Mouse (Mus musculus): ENCODE measurements around the gene Tuft1.
"Not testable (repeated sequence)": the region's sequence is repeated elsewhere in the genome, so short reads cannot be mapped to it uniquely, and the experiment has no call there.

Gene Tuft1

DNA sequence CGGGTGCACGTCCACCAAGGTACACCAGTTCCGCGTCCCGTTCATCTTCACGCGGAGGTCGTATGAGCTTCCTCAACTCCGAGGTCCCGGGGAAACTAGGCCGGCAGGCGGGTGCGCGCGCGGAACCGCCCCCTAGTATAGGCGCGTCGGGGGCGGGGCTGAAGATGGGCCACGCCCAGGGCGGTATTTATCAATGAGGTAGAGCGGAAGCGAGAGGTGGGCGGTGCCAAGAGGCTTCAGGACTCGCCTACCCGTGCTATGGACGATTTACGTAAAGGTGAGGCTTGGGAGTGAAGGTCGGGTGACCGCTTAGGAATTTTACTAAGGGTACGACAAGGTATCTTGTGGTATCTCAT lies at the start of gene Tuft1:
Gene Tuft1, minus strand, starts transcription at position 133 of the 356 bp plus-strand sequence.
- not testable (repeated sequence) for DNase-seq (ENCODE audit: low spot score in 2 of 2)

DNA sequence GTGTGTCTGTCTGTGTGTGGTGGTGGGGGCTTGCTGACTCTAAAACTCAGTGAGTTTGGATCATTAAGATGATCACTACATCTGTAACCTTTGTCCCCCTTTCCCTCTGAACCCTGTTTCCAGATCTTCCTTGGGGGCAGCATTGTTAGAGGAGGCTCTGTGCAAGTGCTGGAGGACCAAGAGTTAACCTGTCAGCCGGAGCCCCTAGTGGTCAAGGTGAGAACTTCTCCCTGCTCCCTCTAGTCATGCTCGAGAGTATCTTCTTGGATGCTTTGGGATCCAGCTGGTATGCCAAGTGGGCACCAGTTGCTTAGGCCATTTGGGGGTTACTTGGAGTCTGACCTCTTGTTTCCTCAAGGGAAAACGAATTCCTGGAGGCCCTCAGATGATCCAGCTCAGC lies 44.7 kb upstream of the Tuft1 start:
- not testable (repeated sequence) for DNase-seq (ENCODE audit: low spot score in 2 of 2)

DNA sequence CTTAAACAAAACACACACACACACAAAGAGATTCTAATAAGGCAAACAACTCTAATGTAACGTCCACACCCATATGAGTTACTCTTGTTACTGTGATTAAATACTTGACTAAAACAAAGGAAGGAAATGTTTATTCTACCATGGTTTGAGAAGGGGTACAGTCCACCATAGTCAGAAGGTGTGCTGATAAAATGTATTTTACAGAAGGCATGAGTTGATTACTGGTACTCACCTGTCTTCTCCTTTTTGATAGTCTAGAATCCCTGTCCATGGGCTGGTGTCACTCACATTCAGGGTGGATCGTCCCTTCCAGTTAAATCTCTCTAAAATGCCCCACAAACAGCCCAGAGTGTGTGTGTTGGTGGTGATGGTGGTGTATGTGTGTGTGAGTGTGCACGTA lies 44.2 kb upstream of the Tuft1 start:
- no peak for DNase-seq (ENCODE audit: low spot score in 2 of 2)

DNA sequence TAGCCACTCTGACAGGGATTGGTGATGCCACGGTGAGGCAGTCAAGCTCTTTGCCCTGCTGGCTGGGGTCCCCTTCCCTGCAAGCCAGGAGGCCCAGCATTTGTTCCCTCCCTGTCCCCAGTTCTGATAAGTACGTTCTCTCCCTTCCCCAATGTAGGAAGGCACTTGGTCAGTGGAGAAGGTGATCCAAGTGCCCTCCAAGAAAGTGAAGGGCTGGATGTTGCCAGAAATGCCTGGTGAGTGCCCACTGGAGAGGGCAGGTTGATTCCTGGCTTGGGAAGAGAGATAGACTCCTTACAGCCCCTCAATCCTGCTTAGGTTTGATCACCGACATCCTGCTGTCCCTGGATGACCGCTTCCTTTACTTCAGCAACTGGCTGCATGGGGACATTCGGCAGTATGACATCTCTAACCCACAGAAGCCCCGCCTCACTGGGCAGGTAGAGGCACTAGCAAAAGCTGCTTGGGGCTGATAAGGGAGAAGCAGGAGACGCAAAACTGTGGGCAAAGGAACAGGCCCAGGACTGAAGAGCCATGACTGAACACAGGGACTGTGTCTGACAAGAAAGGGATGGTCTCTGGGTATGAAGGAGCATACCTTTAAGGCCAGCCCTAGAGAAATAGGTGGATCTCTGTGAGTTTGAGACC lies 43.6 kb upstream of the Tuft1 start:
- not testable (repeated sequence) for DNase-seq (ENCODE audit: low spot score in 2 of 2)

DNA sequence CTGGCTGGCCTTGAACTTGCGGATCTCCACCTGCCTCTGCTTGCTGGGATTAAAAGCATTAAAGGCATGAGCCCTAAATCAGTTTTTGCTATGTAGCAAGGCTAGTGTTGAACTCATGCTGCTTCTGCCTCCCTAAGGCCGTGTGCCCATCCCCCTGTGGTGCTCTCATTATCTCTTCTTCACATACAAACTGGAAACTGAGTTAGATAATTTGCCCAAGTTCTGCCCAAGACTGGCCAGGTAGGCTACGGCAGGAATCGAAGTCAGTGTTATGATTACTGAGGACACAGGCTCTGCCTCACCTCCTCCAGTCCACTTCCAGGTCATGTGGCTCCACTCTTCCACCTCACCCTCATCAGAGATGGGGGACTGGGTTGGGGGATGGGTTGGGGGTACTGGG lies 37.6 kb upstream of the Tuft1 start:
- DNase-seq (ENCODE audit: low spot score in 2 of 2), result not testable (repeated sequence)

DNA sequence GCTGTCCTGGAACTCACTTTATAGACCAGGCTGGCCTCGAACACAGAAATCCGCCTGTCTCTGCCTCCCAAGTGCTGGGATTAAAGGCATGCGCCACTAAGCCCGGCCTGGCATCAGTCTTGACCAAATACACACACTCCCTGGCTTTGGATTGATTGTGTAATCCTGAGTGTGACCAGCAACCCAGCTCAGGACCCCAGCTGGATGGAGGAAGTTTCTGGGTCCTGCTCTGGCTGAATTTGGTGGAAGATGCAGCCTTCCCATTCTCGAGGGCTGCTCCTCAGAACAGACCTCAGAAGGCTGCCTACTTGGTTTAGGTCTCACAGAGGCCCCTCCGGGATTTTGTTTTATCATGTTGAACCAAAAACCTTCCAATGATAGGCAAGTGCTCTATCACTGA lies 36.9 kb upstream of the Tuft1 start:
- DNase-seq (ENCODE audit: low spot score in 2 of 2), result not testable (repeated sequence)

DNA sequence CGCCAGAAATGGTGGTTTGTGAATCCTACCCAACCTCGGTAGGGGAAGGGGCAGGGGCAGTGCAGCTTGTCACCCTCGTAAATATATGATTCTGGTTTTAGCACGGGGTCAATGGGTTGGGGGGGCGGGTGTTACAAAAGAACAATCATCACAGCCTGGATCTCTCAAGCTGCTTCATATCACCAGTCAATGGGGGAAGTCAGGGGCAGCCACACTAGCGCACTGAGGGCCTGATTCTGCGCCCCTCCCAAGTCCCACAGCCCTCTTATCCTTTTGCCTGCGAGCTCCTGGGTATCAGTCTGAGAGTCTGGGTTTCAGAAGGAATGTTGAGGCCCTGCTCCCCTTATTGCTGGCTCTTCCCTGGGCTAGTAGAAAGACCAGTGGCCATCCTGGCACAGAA lies 35.2 kb upstream of the Tuft1 start:
- DNase-seq (ENCODE audit: low spot score in 2 of 2), result not testable (repeated sequence)

DNA sequence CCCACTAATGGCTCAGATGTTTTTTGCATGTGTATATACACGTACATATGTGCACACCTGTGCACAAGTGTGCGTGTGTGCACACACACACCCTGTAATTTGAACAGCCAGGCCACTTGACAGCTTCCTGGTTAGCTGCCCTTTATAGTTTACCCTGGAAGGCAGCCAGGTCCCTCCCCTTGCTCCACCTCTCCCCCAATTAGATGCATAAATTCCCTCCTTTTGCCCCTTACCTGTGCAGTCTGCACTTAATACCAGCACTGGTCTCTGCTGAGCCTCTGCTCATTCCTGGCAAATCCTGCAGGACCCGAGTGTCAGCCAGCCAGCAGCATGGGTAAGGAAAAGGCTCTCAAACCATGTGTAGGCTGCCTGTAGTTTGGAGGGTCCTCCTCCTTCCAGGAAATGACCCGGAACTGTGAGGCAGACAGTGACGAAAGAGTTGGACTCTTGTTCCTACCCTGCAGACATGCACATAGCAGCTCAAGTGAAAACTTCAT lies 34.7 kb upstream of the Tuft1 start, which contains the start of gene Selenbp2:
Gene Selenbp2, plus strand, starts transcription at position 228 of the 497 bp plus-strand sequence.
- DNase-seq (ENCODE audit: low spot score in 2 of 2), result no peak

DNA sequence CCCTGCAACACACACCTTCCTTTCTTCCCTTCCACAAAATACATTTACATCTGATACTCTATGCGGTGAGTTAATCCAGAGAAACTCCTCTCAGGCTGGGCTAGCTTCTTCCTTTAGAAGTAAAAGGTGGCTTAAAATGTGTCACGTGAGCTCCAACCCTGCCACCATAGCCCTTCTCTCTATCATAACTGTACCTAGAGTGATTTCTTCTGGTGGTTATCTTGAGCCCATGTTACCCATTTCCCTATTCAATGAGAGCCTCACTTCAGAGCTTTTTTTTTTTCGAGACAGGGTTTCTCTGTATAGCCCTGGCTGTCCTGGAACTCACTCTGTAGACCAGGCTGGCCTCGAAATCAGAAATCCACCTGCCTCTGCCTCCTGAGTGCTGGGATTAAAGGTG lies 33.0 kb upstream of the Tuft1 start:
- not testable (repeated sequence) for DNase-seq (ENCODE audit: low spot score in 2 of 2)

DNA sequence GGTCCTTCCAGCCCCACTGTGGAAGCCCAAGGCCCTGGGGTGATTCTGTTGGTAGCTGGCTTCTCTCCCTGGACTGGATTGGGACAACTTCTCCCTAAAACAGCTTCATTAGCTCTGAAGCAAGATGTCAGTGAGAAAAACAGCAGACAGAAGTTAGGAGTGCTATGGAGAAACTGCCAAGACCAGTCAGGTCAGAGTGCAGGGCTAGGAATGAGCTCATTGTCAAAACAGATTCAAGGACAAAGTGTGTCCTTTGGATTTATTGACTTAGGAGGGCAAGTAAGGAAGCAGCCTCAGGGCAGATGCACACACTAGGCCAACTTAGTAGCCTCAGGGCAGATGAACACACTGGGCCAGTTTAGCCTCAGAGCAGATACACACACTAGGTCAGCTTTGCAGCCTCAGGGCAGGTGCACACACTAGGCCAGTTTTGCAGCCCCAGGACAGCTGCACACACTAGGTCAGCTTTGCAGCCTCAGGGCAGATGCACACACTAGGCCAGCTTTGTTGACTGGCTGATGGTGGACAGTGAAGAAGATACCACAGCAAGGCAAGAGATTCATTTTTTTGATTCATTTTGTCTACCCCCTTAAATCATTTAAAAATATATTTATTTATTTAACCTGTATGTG lies 32.1 kb upstream of the Tuft1 start:
- no peak for DNase-seq (ENCODE audit: low spot score in 2 of 2)

DNA sequence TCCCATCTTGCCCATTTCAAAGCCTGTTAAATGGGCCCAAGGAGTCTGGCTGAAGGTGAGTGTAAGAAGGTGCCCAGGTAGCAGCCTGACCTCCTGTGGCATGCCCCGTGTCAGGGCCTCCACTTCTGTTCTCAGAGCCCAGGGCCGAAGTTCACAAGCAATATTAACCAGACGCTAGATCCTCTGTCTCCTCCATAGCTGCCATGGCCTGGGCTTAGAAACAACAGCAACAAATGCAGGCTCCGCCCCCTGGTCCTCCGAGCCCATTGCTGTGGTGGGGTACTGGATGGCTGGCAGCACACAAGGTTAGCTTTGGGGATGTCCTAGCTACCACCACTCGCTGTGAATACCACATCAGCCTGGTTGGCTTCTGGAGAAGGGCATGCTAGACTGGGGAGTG lies 31.5 kb upstream of the Tuft1 start:
- not testable (repeated sequence) for DNase-seq (ENCODE audit: low spot score in 2 of 2)

DNA sequence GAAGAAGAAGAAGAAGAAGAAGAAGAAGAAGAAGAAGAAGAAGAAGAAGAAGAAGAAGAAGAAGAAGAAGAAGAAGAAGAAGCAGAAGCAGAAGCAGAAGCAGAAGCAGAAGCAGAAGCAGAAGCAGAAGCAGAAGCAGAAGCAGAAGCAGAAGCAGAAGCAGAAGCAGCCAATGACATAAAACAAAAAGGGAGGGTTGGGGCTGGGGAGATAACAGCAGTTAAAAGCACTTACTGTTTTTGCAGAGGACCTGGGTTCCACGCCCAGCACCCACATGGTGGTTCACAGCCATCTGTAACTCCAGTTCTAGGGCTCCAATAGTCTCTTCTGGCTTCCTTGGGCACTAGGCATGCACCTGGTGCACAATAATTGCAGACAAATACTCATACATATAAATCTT lies 30.5 kb upstream of the Tuft1 start:
- not testable (repeated sequence) for DNase-seq (ENCODE audit: low spot score in 2 of 2)

DNA sequence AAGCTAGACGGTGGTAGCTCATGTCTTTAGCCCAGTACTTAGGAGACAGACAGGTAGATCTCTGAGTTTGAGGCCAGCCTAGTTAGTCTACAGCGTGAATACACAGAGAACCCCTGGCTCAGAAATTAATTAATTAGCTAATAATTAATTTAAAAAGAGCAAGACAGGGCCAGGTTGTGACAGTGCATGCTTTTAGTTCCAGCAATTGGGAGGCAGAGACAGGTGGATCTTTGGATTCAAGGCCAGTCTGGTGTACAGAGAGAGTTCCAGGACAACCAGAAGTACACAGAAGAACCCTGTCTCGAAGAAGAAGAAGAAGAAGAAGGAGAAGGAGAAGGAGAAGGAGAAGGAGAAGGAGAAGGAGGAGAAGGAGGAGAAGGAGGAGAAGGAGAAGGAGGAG lies 30.0 kb upstream of the Tuft1 start:
- not testable (repeated sequence) for DNase-seq (ENCODE audit: low spot score in 2 of 2)

DNA sequence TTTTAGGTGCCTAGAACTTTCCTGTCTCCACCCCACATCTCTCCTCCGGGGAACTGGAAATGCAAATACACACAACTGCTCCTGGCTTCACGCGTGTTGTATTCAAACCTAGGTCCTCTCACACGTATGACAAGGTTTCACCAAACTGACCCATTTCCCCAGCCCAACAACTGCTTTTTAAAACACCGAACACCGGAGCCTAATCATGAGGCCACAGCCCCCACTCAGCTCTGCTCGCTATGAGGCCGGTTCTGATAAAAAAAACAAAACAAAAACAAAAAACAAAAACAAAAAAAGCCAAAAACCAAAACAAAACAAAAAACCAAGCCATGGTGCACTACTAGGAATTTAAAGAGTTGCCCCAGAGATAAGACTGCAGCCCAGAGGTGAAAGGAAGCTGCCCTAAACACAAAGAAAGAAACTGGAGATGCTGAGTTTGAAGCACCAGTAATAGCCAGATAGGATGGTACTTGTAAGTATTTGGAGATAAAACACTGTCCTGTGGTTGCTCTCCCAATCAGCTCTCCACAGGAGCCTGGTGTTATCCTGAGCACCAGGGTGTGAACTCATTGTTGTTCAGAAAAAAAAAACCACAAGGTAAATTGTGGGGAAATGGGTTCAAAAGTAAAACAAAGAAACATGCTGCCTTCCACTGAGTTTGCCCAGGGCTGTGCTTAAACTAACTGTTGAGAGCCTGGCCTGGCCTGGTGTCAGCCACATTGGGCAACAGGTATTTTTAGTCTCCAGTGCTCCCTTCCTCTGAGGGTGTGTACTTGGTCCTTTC lies 27.5 kb upstream of the Tuft1 start:
- DNase-seq (ENCODE audit: low spot score in 2 of 2), result not testable (repeated sequence)

DNA sequence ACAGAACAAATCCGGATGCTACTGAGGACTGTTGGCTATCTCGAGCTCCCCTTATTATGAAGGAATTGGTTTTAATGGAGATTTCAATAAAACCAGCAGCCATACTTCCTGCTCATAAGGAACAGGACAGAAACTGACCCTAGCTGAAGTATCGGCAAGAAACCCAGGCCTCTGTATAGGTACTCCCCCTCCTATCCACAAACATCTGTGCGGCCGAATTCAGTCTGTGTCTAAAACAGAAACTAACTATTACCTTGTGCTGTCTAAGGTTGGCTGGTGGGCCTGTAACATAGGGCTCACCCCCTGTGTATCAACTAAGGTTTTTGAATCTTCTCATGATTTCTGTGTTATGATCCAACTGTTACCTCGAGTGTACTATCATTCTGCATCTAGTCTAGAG lies 25.0 kb upstream of the Tuft1 start:
- DNase-seq (ENCODE audit: low spot score in 2 of 2), result no peak

DNA sequence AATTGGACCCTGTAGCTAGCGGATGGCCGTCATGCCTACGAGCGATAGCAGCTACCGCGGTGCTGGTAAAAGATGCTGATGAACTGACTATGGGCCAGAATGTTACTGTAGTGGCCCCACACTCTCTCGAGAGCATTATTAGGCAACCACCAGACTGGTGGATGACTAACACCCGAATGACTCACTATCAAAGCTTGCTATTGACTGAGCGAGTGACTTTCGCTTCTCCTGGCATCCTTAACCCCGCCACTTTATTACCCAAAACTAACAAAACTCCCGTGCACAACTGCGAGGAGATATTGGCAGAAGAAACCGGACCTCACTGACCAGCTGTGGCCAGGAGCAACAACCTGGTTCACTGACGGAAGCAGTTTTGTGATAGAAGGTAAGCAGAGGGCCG lies 22.1 kb upstream of the Tuft1 start:
- no peak for DNase-seq (ENCODE audit: low spot score in 2 of 2)

DNA sequence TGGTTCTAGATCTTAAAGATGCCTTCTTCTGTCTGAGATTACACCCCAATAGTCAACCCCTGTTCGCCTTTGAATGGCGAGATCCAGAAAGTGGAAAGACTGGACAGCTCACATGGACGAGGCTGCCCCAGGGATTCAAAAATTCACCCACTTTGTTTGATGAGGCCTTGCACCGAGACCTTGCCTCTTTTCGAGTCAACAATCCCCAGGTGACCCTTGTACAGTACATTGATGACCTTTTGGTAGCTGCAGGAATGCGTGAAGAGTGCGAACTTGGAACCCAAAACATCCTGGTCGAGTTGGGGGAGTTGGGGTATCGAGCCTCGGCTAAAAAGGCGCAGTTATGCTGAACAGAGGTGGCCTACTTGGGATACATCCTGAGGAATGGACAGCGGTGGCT lies 21.4 kb upstream of the Tuft1 start:
- not testable (repeated sequence) for DNase-seq (ENCODE audit: low spot score in 2 of 2)

DNA sequence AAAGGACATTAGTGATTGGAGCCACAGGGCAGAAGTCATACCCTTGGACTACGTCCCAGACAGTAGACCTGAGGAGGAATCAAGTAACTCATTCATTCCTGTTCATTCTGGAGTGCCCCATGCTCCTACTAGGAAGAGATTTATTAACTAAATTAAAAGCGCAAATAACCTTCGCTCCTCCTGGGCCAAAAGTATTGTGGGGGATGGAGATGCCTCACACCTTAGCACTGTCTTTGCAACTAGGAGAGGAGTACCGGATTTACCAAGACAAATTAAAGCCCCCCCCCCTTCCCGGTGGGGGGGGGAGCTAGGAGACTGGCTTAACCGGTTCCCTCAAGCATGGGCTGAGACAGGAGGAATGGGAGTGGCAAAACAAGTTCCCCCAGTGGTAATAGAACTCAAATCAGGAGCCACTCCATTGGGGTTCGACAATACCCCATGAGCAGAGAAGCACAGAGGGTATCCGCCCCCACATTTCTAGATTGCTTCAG lies 20.7 kb upstream of the Tuft1 start:
- no peak for DNase-seq (ENCODE audit: low spot score in 2 of 2)

DNA sequence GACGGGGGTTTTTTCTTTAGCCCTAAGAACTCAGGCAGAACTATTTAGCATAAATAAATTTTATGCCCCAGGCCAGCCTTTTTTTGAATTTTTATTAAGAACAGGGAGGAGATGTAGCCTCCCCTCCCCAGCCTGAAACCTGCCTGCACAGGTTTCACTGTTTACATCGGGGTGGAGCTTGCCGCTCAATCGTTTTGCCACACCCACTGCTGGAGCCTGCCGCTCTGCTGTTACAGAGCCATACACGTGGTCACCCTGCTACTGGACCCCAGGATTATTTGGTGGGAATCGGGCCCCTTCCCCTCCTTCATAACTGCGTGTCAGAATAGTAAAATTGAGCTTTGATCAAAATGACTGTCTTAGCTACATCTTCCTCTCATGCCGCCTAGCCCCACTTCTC lies 16.4 kb upstream of the Tuft1 start:
- DNase-seq (ENCODE audit: low spot score in 2 of 2), result not testable (repeated sequence)

DNA sequence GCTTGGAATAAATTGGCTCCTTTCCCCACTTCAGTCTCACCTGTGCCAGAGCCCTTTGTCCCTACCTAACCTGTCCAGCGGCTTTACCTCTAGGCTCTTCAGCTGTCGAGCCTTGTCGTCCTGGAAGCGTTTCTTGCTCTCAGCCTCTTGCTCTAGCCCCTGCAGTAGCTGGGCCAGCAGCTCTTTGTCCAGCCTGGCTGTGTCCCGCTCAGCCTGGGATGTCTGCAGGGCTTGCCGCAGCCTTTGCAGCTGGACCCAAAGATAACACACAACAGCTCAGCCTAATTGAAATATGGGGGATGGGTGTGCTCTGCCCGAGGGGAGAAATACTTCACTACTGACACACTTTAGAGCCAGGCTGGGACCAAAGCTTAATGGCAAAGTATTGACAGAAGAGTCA lies 7.2 kb upstream of the Tuft1 start:
- not testable (repeated sequence) for DNase-seq (ENCODE audit: low spot score in 2 of 2)

DNA sequence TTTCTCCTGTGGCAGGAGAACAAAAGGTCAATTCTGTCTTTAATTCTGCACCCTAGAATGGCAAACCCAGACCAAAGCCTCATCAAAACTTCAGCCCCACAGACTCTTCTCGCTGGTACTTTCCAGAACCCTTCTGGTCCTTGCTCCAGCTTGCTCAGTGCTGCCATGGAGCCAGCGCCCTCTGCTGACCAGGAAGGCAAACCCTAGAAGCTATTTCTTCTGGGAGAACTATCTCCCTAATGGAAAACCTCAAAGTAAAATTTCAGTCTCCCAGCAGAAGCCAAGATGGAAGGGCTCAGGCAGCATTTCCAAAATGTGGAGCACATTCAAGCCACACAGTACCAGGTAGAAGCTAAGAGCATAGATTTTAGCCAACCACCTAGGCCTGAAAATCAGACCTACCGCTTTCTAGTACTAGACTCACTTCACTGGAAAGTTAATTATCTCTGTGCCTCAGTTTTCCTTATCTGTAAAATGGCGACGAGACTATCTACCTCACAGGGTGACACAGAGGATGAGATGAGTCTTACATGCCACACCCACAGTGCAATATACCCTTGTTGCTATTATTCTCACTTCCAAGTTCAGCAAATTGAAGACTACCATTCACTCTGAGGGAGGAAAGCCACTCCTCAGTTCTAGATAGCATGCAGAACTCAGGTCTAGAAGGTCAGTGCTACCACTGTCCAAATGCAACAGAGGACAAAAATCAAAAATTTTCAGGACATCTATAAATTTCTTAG lies 6.6 kb upstream of the Tuft1 start:
- DNase-seq (ENCODE audit: low spot score in 2 of 2), result not testable (repeated sequence)

DNA sequence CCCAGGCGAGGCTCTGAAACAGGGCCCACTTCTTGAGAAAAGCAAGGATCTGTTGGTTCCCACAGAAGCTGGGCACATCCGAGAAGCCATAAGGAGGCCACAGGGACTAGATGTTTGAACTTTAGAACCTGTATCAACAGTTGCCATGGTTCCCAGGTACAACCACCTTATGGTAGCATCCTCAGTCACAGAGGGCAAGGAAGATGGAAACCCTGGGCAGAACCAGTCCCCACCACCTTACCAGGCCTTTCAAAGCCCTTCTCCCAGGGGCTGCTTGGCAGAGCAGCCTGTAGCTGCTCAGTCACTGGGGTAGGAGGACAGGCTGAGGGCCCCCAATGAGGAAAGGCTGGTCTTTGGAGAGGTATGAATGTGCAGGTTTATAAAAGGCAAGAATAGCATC lies 2.2 kb upstream of the Tuft1 start:
- DNase-seq (ENCODE audit: low spot score in 2 of 2), result not testable (repeated sequence)
